Mouse (Mus musculus) T-cell, adult 2 months (primary cell): Measurements from ENCODE around the gene Ccdc115.
A peak's percentile ranks its signal among the peaks of the same experiment; 100 is the strongest.
"Not testable (repeated sequence)": the region's sequence is repeated elsewhere in the genome, so short reads cannot be mapped to it uniquely, and the experiment has no call there.

Experiments used
- DNase-seq: peaks from one replicate; pipeline ENCODE4 v3.0.0; 2022; ENCODE audit warnings: low spot score

Ccdc115 gene

DNA sequence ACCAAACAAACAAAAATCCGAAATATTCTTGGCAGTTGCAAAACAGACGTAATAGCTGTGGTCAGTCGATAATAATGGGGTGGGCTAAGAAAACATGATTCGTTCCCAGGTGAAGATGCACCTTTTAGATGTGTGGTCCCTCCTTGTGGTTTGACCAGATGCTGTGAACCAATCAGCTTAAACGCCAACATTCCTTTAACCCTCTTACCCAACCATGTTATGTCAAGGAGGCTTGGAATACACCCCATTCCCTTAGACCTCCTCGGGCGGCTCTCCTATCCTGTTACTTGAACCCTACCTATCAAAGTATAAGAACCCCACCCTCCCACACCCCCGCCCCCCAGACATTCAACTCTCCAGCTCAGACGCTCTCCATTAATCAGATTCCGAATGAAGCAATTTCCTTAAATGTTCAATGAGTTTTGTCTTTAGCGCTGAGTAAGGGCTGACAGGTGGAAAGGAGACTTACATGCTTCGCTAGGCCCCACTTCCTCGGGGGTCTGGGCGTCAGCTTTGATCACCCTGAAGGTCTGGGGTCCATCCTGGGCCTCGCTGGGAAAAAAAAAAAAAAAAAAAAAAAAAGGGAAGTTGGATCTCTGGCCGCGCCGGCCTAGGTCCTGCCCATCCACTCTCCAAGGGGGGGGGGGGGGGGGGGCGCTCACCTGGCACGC lies 956 bp downstream of the Ccdc115 start:
- DNase-seq, result no peak

DNA sequence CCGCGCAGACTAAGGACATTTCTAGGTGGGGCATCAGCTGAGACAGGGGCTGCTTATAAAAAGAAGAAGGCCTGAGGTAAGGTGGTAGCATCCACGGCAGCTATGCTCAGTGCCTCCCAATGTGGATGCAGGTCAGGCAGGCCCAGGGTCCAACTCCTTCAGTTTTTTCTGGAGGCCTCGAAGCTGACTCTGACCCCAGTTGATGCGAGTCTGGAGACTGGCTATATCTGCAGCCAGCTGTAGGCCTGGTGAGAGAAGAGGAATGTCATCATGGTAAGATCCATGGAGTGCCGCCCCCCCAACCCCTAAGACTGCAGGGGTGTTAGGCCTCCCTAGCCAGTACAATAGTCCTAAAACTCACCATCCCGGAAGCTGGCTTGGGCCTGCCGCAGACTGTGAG lies 2.1 kb downstream of the Ccdc115 start:
- DNase-seq, result not testable (repeated sequence)

DNA sequence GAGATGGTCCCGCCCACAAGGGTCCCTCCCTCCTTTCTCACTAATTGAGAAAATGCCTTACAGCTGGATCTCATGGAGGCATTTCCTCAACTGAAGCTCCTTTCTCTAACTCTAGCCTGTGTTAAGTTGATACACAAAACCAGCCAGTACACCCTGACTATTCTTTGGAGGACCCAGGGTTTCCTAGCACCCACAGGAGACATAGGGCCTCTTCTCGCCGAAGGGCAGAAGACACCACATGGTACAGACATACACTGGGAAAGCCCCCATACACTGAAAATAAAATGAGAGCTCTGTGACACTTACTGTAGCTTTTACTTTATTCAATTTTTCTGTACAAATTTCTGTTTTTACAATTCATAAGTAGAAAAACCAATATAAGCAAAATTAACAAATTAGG lies 3.1 kb downstream of the Ccdc115 start:
- no peak for DNase-seq

DNA sequence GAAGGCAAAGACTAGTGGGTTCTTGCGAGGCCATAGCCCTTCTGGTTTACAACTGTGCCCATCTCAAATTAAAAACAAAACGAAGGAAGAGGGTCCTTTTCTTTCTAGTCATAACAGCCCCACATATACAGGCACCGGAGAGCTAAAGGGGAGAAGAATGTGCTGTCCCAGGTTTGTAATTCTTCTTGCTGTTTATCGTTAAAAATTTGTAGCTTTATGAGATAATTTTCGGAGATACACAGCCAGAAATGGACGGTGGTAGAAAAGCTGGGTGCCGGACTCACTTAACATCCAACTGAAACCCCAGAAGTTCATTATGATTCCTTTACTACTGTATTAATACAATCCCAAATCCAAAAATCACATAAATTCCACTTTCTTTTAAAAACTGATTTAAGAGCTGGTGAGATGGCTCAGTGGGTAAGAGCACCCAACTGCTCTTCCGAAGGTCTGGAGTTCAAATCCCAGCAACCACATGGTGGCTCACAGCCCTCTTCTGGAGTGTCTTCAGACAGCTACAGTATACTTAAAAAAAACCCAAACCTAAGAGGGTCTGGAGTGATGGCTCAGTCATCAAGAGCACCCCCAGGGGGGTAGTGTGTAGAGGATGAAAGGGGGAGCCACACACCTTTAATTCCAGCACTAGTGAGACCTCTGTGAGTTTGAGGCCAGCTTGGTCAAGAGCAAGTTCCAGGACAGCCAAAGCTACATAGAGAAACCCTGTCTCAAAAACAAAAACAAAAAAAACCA lies 3.9 kb downstream of the Ccdc115 start:
- DNase-seq, result no peak

DNA sequence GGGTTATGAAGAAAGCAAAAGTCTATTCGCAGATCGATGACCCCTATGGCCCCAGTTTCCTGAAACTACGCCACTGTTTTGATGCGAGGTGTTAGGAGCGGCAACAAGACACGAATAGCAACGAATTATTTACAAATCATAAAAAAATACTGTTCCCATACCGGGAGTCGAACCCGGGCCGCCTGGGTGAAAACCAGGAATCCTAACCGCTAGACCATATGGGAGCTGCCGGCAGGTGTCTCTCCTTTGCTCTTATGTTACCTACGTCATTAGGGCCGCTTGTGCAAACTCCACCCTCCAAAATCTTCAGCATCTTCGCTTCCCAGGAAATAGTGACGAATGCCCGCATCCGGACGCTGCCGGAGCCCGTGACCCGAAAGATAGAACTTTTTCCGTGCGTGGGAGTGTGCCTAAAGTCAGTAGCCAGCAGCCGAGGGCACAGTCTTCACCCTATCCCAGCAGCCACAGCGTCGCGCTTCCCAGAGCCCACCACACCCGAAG lies 4.8 kb downstream of the Ccdc115 start:
- peak; percentile 89 for DNase-seq

DNA sequence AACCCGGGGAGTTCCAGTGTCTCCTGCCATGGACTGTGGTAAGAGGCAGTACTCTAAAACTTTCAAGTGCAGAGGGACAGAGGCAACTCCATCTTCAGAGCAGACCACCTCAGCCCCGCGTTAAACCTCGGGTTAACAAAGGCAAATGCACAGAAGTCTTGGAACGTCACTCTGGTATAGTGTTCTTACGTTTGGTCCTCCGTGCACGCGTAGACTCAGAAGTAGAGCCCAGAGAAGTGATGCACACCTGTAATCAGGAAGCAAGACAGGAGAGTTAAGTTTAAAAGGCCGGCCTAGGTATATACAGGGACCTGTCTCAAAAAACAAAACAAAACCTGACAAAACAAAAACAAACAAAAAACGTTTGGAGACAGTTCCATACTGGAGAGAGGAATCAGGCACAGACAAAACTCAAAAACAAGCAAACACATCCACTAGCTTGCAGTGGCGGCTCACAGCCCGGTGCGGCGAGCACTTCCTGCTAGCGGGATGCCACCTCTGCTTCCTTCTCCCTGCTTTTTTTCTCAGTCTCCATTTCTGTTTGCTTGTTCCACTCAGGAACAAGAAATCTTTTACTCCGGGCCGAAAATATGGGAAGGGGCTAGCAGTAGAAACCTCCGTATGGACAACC lies 5.5 kb downstream of the Ccdc115 start:
- peak; percentile 60 for DNase-seq

DNA sequence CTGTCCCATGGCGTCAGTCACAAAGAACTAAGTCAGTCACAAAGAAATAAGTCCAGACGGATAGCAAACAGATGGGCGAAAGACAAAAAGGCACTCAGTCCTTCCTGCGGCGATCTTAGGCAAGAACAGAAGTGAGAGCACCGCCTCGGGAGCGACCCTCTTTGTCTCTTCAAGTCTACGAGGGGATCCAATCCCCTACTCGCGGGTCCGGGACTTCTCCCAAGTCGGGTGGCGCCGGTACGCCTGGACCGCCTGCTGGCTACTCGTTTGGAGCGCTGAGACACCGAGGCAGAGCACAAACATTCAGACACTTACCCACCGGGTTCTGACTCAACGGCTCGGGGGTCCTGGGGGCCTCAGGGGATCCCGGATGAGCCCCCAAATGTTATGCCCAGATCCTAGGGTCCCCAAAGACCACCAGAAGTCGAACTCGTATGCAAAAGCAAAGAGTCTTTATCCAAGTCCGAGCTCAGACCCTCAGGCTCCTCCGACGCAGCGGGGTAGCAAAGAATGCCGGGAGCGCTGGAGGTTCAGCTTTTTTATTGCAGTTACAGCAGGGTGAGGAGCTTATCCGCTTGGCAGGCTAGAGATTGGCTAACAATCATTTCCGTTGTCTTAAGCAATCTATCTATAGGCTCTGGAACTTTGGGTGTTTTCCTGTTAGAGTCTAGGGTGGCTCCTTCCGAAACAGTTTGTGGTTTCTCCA lies 6.5 kb downstream of the Ccdc115 start:
- DNase-seq, result peak; percentile 61

DNA sequence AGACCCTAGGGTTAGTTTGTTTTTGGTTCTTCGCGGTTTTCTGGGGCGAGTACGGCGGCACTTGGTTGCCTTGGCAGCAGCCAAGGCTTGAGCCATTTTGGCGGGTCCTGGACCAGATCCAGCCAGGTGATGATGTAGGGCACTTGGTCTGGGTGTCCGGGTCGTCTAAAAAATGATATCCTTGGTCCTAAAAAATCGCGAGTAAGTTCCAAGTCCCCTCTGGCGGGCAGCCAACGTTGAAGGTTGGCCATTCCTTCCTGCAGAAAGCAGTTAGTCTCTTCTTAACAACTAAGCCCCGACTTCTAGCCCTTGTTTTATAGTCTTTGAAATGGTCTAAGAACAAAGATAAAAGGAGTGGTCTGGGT lies 7.1 kb downstream of the Ccdc115 start:
- DNase-seq, result no peak

DNA sequence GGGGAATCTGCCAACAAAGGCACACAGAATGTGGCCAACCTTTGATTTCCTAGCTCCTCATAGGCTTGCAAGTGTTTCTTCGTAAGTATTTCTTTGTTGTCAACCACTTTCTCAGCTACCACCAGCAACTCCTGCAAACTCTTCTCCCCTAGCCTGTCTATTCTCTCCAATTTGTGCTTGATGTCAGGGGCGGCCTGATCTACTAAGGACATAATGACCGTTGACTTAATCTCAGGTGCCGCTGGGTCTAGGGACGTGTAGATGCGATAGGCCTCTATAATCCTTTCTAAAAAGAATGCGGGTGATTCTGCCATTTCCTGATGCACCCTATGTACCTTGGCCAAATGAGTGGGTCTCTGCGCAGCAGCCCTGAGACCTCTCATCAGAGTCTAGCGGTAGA lies 8.0 kb downstream of the Ccdc115 start:
- no peak for DNase-seq

DNA sequence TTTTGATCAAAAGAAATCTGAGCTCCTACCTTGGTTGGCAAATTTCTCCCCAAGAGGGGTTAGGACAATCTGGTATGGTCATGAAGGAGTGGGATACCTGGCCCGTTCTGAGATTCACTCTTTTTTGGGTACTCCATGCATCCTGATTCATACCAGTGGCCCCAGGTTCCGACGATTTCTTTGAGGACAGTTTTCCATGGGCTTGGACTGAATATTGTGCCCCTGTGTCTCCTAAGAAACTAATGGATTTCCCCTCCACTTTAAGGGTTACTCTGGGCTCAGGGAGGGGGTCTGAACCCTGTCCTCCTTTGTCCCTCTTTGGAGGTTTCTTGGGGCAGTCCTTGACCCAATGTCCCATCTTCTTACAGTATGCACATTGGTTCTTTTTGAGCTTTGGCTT lies 8.5 kb downstream of the Ccdc115 start:
- no peak for DNase-seq

DNA sequence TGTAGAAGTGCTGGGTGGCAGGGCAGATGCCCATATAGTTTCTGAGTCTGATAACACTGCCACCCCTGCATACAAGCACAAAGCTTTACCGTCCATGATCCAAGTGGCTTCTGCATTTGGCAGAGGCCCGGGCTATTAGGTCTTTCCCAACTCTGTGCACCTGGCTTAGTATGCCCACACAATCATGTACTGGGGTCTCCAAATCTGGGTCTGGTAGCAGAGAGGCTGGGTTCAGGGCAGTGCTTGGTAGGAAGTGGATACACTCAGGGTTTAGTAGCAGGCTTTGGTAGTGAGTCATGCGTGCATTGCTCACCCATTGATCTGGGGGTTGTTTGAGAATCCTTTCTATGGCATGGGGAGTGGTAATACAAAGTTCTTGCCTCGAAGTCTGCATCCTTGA lies 10.2 kb downstream of the Ccdc115 start:
- DNase-seq, result no peak

DNA sequence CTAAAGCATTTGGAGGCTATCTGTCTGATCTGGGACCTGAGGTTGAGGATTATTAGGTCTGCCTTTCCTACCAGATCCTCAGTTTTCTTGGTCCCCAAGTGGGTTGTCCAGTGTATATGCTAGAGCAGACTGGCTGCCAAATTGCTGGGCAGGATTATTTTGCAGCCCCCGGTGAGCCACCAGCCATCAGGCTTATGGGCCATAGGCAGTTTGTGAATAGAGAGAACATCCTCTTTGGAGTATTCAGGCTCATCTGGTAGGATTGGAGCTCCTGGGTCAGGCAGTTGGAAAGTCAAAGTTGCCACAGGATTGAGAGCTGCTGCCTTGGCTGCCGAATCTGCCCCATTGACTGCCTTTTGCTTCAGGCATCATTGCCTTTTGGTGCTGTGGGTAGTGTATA lies 11.0 kb downstream of the Ccdc115 start:
- DNase-seq, result no peak

DNA sequence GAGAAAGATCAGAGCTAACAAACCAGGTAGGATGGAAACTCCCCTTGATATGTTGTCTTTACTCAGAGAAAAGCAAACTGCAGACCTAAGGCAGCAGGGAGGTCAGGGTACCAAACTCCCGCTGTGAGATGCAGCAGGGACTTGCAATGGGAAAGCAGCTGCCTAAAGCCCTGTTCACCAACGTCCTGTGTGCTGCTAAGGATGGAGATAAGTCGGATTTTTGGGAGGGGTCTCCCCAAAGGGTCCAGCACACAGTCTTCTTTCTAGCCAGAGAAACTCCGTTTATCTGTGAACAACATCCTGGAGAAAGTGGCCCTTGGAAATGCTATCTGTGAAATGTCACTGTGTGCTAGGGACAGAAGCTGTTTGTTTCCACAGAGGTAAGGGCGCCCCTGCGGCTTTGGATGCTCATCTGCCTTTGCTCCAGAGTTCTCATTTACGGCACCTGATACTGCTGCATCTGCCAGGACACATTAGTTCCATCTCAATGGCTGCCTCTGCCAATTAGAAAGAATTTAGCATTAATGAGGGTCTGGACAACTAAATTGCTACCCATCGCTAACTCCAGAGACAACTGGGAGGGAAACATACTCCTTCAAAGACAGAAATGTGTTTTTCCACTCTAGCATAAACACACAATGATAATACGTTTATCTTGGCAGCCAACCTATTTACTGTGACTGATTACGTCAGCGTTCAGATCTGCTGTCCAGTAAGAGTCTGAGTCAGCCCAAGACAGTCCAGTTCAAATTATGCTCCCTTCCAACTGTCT lies 40.1 kb downstream of the Ccdc115 start:
- no peak for DNase-seq

DNA sequence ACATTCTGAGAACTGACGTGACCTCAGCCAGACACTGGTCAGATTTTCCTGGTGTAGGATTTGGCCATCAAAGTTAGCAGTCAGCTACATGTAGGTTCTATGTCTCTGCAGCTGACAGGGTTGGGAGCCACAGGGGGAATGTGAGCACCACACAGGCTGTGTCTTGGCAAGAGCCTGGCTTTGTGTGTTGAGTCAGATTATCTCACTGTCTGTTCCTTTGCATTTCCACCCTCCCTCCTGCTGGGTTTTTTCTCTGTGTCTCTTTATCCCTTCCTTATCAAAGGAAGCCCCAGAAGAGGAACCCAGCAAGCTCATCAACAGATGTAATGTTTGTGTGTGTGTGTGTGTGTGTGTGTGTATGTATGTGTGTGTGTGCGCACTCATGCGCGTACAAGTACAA lies 43.2 kb downstream of the Ccdc115 start:
- DNase-seq, result no peak

DNA sequence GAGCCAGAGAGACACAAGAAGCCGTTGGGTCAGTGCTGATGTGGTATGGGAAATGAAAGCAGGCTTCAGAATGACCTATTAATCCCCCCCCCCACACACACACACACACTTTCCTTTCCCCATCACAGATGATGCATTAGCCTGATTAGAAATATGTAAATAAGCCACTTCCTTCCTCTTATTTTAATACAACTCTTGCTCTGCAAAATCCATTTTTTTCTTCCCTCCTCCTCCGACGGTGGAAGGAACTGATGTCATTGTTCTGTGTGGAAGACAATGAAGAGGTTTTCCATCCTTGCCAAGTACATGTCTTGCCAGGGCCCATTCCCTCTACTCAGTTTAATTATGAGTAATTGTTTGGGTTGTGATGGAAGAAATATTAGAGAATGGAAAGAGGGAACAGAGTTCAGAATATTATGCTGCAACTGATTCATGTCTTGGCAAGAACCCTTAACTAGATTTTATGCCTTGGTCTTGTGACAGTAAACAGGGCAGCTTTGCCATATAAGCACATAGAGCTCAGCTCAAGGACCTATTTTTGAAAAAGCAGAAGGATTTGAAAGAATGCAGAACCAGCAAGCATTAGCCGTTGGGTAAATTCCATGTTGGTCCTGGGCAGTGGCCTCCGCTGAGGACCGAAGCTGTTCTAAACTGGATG lies 50.1 kb downstream of the Ccdc115 start:
- DNase-seq, result no peak

DNA sequence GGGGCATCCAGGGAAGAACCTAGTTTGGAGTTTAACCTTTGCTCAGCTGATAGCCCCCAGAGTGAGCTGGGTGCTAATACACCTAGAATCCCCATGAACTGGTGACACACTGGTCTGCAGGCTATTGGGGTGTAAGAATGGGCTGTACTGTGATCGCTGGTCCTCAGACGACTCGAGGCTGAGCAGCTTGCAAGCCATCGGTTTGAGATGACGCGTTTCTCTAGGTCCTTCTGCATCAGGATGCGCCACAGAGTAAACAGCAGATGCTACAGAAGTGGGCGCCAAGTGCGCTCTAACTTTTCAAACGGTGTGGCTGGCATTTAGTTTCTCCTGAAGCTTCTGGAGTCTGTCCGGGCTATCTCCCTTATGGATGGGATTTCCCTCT lies 50.6 kb downstream of the Ccdc115 start:
- DNase-seq, result no peak

DNA sequence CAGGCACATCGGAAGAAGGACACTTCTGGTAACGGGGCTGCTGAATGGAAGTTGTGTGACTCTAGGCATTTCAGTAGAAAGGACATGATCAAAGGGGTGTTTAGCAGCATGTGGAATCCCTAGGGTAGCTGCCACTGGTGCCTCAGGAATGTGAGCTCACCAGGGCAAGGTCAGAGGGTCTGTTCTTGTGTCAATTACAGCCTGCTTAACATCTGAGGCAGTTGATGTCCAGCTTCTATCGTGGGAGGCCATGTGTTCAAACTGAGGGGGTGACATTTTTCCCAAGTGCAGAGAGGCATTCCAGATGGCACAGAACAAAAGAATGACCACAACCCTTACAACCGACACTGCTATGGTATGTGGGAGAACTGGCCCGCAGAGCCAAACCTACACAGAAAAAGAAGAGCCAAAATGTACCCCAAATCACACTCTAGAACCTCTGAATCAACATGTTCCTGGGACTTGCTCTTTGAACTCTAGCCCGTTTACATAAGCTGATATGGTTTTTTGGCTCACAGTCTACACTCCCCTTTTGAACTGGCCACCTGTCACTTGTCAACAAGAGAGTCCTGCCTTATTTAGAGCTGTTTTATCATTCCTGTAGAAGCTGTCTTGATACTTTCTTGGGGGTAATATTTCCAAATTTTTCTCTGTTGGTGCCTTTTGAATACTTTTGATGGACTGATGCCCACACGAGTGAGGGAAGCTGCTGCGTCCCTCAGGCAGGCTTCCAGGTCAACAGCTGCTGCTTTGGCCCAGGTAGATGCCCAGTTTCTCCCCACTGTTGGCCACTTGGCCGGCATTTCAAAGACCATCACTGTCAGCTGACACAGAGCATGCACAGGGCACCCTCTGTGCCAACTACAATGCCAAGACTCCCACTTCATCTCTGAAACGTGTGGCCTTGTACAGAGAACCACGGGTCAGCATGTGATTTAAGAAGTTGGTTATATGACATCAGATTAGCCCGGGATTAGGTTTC lies 51.8 kb downstream of the Ccdc115 start:
- DNase-seq, result no peak
